ENCODE assay signal across 8 mouse cellular contexts in genomic region chr6:34028933-34029745, GRCm38 (mm10). TPM values are rescaled to one million over a fixed set of nuclear protein-coding genes. Genes with fewer than 3 reads are reported as not detected.
DNase-seq lines count a peak whose midpoint lies in the region; ATAC-seq lines count a peak whose summit lies in the region.

TSS of gene Lrguk (plus strand) at chr6:34029448.

- peak within 1 kb of the TSS; percentile 85 for H3K4me3 ChIP-seq in hindbrain, embryonic 15.5 days

- H3K4me2 ChIP-seq in hindbrain, embryonic 15.5 days = peak within 1 kb of the TSS; percentile 96

- WGBS in hindbrain, embryonic 15.5 days = 3% methylated on average over 32 of the region's 32 CpGs

- H3K27ac ChIP-seq in hindbrain, embryonic 15.5 days (replicated peaks) = peak within 1 kb of the TSS; percentile 88

- H3K9me3 ChIP-seq in hindbrain, embryonic 15.5 days = no peaks in the 10 kb centered on the region

- H3K9ac ChIP-seq in hindbrain, embryonic 15.5 days = peak within 1 kb of the TSS; percentile 63

- peaks cover 9% of the 10 kb centered on the region for H3K4me1 ChIP-seq in hindbrain, embryonic 15.5 days (replicated peaks)

- peak; percentile 97 for ATAC-seq in hindbrain, embryonic 15.5 days (ENCODE audit: low FRiP score, low read depth)

- H3K27me3 ChIP-seq in hindbrain, embryonic 15.5 days = no peaks in the 10 kb centered on the region

- H3K36me3 ChIP-seq in hindbrain, embryonic 15.5 days = no peaks in the 10 kb centered on the region

- DNase-seq in NIH3T3 (ENCODE audit: low read depth) = peak; percentile 96
- DNase-seq in cerebellum, adult 9-11 months = peak; percentile 84
- peak; percentile 70 to 76 for DNase-seq in frontal cortex, postnatal 25 days (ENCODE audit: low spot score in 2 of 2)
- peak; percentile 79 for DNase-seq in left cerebral cortex, adult 11 months (ENCODE audit: low spot score)
- DNase-seq in lung, postnatal 4 days = peak; percentile 88 to 90
- peak; percentile 82 for DNase-seq in retina, postnatal 7 days (ENCODE audit: low read depth, low spot score)
- peak; percentile 49 for DNase-seq in urinary bladder, adult 2 months (ENCODE audit: low spot score)

RNA-seq across cellular contexts. Expression of gene Lrguk, which starts in this region (rescaled TPM):
- polyA plus RNA-seq in hindbrain, embryonic 15.5 days (2015; fragmentation: Nextera tagmentation; extraction: Ambion mirVana) = 1.00 and 1.1 TPM in 2 replicates
- polyA plus RNA-seq in urinary bladder, adult 2 months (2012; rRNA removed) = 0.10 TPM in 2 replicates

Comparison
In these comparisons a context has a peak if more than half of its experiments do, and no peak if none do; other contexts are left out.
1. Peak in every context shown above with its lines: DNase-seq, ATAC-seq, H3K4me3 ChIP-seq and H3K27ac ChIP-seq.
2. Peak in DNase-seq in urinary bladder, adult 2 months; RNA of the gene not detected or under 1 TPM.